Mouse (Mus musculus) CD4-positive helper T cell, adult 2 months (primary cell): Measurements from ENCODE around the gene Lhx2.

Source experiments
- DNase-seq: peaks from one replicate; pipeline ENCODE4 v3.0.0-alpha.2; 2012; ENCODE audit warnings: low read depth, missing footprints, low spot score

Gene Lhx2

GRCm38 (mm10) chr2:38338990-38339909, at the start of gene Lhx2:
TSS of gene Lhx2 (plus strand) at chr2:38339281.
- no peak for DNase-seq

- no peak for DNase-seq
Observed at GRCm38 (mm10) chr2:38291526-38291925, 47.6 kb upstream of the Lhx2 start.

- DNase-seq: no peak
Observed at GRCm38 (mm10) chr2:38295939-38296338, 43.1 kb upstream of the Lhx2 start.

GRCm38 (mm10) chr2:38300941-38301340, 38.1 kb upstream of the Lhx2 start:
- DNase-seq: no peak

- DNase-seq: no peak
Observed at GRCm38 (mm10) chr2:38305152-38305551, 33.9 kb upstream of the Lhx2 start.

- no peak for DNase-seq
Observed at GRCm38 (mm10) chr2:38312921-38313320, 26.2 kb upstream of the Lhx2 start.

GRCm38 (mm10) chr2:38313399-38313798, 25.7 kb upstream of the Lhx2 start:
- DNase-seq: no peak

- DNase-seq: peak; percentile 67
Observed at GRCm38 (mm10) chr2:38319086-38319485, 20.0 kb upstream of the Lhx2 start.

- DNase-seq: peak; percentile 47
Observed at GRCm38 (mm10) chr2:38320911-38321310, 18.2 kb upstream of the Lhx2 start.

- no peak for DNase-seq
Observed at GRCm38 (mm10) chr2:38323380-38323779, 15.7 kb upstream of the Lhx2 start.

- DNase-seq: no peak
Observed at GRCm38 (mm10) chr2:38326671-38327070, 12.4 kb upstream of the Lhx2 start.

GRCm38 (mm10) chr2:38333586-38334119, 5.4 kb upstream of the Lhx2 start:
- DNase-seq: no peak

GRCm38 (mm10) chr2:38336606-38337005, 2.5 kb upstream of the Lhx2 start:
- peak; percentile 54 for DNase-seq

- no peak for DNase-seq
Observed at GRCm38 (mm10) chr2:38337091-38337640, 1.9 kb upstream of the Lhx2 start.

GRCm38 (mm10) chr2:38337681-38338080, 1.4 kb upstream of the Lhx2 start:
- DNase-seq: no peak

GRCm38 (mm10) chr2:38338348-38338932, 641 bp upstream of the Lhx2 start:
- no peak for DNase-seq

- no peak for DNase-seq
Observed at GRCm38 (mm10) chr2:38339910-38340625, 987 bp downstream of the Lhx2 start.

- DNase-seq: no peak
Observed at GRCm38 (mm10) chr2:38340626-38341200, 1.6 kb downstream of the Lhx2 start.

- DNase-seq: no peak
Observed at GRCm38 (mm10) chr2:38343573-38343972, 4.5 kb downstream of the Lhx2 start.

GRCm38 (mm10) chr2:38344727-38345126, 5.6 kb downstream of the Lhx2 start:
- no peak for DNase-seq

GRCm38 (mm10) chr2:38346417-38346816, 7.3 kb downstream of the Lhx2 start:
- no peak for DNase-seq
